Mouse (Mus musculus): Measurements from ENCODE around the gene Hmgb1.
"Not testable (repeated sequence)": the region's sequence is repeated elsewhere in the genome, so short reads cannot be mapped to it uniquely, and the experiment has no call there.

Gene Hmgb1

DNA sequence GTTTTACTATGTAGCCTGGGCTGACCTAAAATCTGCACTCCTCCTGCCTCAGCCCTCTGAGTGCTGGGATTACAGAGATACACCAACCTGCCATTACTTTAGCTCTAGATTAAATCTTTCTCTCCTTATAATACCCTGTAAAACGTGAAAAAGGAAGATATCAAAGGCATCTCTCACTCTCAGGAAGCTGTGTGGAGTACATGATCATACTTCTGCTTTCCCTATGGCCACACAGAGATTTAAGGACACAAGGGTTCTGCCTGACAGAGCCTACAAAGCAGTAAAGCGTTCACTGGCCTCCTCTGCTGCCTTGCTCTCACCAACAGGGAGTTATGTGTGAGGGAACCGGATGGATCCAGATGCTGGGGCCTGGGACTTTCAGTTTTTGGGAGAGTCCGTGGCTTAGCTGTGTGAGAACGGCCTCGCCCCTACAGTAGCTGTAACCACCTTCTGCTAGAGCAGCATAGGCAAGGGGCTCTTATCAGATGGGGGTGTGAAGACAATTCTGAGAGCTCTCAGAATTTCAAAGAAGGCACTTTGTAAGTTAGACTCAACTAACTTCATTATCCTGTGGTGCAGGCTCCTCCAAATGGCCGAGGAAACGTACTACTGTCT, 36.8 kb downstream of the Hmgb1 start:
- DNase-seq (ENCODE audit: low read depth, low spot score), result no peak

GRCm38 (mm10) chr5:149146691-149147090, 37.6 kb downstream of the Hmgb1 start:
- no peak for DNase-seq (ENCODE audit: low read depth, low spot score)

- no peak for DNase-seq (ENCODE audit: low read depth, low spot score)
Measured at GRCm38 (mm10) chr5:149143766-149144375, 40.4 kb downstream of the Hmgb1 start.

GRCm38 (mm10) chr5:149141155-149141554, 43.1 kb downstream of the Hmgb1 start:
- not testable (repeated sequence) for DNase-seq (ENCODE audit: low read depth, low spot score)

GRCm38 (mm10) chr5:149140336-149140735, 44.0 kb downstream of the Hmgb1 start:
- DNase-seq (ENCODE audit: low read depth, low spot score), result no peak

DNA sequence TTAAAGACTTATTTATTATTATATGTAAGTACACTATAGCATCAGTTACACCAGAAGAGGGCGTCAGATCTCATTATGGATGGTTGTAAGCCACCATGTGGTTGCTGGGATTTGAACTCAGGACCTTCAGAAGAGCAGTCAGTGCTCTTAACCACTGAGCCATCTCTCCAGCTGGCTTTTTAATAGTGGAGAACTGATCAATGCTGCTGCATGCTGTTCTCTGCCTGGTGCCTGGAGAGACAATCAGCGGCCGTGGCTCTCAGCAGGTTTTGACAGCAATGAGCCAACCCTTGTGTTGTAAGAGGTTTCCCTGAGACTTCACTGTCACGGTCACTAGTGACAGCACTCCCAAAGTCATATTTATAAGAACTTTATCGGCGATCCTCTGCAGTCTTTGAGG, 46.2 kb downstream of the Hmgb1 start:
- DNase-seq (ENCODE audit: low read depth, low spot score), result not testable (repeated sequence)

DNA sequence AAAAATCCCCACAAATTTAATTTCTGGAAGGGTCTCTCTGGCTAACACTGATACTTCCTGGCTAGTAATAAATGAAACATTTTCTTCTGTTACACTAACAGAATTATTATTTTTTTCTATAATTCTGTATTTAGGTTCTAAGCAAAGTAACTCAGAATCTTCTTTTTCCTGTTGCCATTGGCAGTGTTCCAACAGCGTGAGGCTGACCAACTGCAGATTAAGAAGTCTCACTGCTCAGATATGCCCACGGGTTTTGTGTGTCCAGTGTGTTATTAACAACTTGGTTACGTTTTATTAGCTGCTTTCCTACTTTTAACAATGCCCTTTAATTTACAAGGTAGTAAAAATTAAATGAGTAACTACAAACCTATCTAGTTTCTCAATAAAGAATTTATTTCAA, 46.8 kb downstream of the Hmgb1 start:
- DNase-seq (ENCODE audit: low read depth, low spot score), result no peak

- peak; percentile 79 for DNase-seq (ENCODE audit: low read depth, low spot score)
Measured at GRCm38 (mm10) chr5:149136933-149137365, 47.3 kb downstream of the Hmgb1 start.

DNA sequence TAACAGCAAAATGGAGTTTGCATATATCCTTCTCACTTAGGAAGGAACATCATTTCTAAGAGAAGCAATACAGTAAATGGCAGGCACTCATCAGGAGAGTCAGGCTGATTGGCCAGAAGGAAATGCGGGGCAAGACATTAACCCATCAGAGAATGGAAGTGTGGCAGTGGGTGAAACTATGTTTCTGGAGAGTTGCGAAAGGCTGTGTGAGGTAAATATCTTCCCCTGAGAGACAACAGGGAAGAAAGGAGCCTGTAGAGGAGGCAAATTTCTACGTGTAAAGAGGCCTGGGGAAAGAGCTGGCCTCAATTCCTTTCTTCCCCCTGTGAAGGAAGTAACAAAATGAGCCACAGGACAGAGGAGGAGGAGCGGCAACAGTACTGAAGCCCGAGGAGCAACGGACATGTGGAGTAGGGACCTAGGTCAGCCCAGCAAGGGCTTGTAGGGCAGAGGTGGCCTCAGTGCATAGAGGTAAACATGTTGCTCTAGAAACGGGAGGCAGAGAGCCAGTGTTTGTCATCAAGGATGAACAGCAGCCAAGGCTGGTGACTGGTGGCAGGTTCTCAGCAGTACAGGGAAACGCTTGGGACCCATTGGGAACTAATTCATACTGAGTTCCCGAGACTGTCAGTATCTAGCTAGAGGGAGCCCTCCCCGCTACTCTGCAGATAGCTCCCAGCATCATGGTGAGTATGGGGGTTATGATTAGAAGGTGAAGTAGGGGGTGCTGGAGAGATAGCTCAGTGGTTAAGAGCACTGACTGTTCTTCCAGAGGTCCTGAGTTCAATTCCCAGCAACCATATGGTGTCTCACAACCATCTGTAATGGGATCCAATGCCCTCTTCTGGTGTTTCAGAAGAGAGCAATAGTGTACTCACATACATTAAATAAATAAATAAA, 48.6 kb downstream of the Hmgb1 start:
- no peak for DNase-seq (ENCODE audit: low read depth, low spot score)

- no peak for DNase-seq (ENCODE audit: low read depth, low spot score)
Measured at GRCm38 (mm10) chr5:149134751-149135454, 49.4 kb downstream of the Hmgb1 start.

DNA sequence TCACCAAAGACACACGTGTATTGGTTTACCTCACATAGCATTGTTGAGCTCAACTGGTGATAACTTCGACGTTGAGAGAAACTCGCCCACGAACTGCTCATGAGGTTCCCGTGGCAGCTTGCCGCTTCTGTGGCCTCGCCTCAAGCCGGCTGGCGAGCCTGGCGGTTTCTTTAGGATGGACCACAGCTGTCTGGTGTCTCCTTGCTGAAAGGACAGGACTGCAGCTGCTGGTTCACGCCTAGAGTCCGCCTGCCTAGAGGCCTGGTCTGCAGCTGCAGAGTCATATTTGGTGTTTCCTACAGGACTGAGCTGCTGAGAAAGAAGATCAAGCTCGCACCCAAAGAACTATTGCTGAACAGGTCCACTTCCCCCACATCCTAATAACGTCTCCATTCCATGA, 55.8 kb downstream of the Hmgb1 start:
- no peak for DNase-seq (ENCODE audit: low read depth, low spot score)

DNA sequence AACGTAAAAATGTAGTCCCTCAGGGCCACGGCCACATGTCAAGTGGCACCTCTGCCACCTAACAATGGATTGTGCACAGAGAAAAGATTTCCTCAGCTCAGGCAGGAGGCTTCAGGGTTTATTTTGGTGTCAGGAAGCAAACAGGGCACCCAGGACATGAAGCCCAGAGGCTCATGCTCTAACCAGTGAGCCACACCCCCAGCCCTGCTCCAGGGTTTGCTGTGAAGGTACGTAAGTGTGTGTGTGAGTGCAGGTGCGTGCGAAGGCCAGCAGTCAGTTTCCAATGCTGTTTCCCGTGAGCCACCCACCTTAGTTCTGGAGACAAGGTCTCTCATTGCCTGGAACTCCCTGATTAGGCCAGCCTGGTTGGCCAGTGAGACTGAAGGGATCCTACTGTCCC, 60.5 kb downstream of the Hmgb1 start:
- DNase-seq (ENCODE audit: low read depth, low spot score), result no peak

GRCm38 (mm10) chr5:149119341-149119881, 64.9 kb downstream of the Hmgb1 start:
- no peak for DNase-seq (ENCODE audit: low read depth, low spot score)

GRCm38 (mm10) chr5:149117815-149118547, 66.3 kb downstream of the Hmgb1 start:
- no peak for DNase-seq (ENCODE audit: low read depth, low spot score)

GRCm38 (mm10) chr5:149114587-149114986, 69.7 kb downstream of the Hmgb1 start:
- no peak for DNase-seq (ENCODE audit: low read depth, low spot score)

DNA sequence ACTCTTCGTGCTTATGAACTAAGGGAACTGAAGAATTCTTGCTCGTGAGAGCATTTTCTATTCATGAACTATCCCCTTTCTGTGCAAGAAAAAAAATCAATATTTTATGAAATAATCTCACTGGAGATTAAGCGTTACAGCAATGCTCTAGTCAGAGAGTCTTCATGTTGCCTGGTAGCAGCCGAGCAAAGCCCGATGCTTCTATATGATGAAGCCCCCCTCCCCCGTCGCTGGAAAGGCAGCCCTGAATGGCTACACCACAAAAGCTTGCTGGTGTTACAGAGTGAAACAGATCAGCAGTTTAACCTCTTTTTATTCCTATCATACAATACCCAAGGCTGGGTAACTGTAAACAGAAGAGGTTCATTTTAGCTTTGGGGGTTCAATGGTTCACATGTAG, 70.3 kb downstream of the Hmgb1 start:
- no peak for DNase-seq (ENCODE audit: low read depth, low spot score)

DNA sequence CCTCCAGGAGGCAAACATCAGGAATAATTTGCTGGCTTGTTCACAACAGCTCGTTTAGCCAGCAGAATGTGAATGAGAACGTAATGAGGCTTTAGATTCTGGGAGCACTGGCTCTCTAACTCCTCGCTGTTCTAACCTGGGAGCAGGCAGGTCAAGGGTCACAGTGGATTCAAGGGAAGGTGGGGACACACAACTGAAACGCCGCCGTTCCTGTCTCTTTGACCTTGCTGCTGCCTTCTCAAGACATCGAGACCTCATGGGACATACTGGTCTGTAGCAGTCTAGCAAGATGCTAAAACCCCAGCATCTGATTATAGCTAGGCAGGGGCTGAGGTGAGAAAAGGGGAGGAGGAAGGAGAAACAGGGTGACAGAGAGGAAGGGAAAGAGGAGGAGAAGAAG, 70.8 kb downstream of the Hmgb1 start:
- no peak for DNase-seq (ENCODE audit: low read depth, low spot score)

- DNase-seq (ENCODE audit: low read depth, low spot score), result no peak
Measured at GRCm38 (mm10) chr5:149112559-149112958, 71.7 kb downstream of the Hmgb1 start.

GRCm38 (mm10) chr5:149109220-149109619, 75.1 kb downstream of the Hmgb1 start:
- DNase-seq (ENCODE audit: low read depth, low spot score), result no peak

- DNase-seq (ENCODE audit: low read depth, low spot score), result no peak
Measured at GRCm38 (mm10) chr5:149108178-149108577, 76.1 kb downstream of the Hmgb1 start.

GRCm38 (mm10) chr5:149107566-149107965, 76.7 kb downstream of the Hmgb1 start:
- no peak for DNase-seq (ENCODE audit: low read depth, low spot score)

All from c-Kit-negative CD71-positive TER-119-positive erythroid progenitor cells, embryonic 14.5 days (primary cell).